Mouse (Mus musculus): ENCODE measurements around the gene Glis2.
A peak's percentile ranks its signal among the peaks of the same experiment; 100 is the strongest.

Gene Glis2

GRCm38 (mm10) chr16:4596836-4597235 is 2.3 kb downstream of the Glis2 start:
- Histone ChIP-seq H3K4me1 (replicated peaks; ENCODE audit: low read depth, low read length) (peaks cover 89% of the 10 kb centered on the region), H3K9me3 (ENCODE audit: low read length) (no peaks in the 10 kb centered on the region), H3K4me3 (replicated peaks; ENCODE audit: low read length) (peak overlapping the region; percentile 90), H3K27me3 (ENCODE audit: insufficient read depth, low read length) (no peaks in the 10 kb centered on the region), H3K36me3 (ENCODE audit: insufficient read depth, low read length) (peaks cover 8% of the 10 kb centered on the region)
- no peak for TF ChIP-seq POU5F1 (IDR thresholded peaks at IDR 0.05; ENCODE audit: borderline replicate concordance, low read length)
- no peak for TF ChIP-seq CTCF (conservative IDR thresholded peaks at IDR 0.05; ENCODE audit: low read length)
- no peak for TF ChIP-seq NANOG (IDR thresholded peaks at IDR 0.05; ENCODE audit: borderline replicate concordance, low read length)

- Histone ChIP-seq H3K9me3 (ENCODE audit: low read length) (no peaks in the 10 kb centered on the region), H3K4me3 (replicated peaks; ENCODE audit: low read length) (peak overlapping the region; percentile 90), H3K36me3 (ENCODE audit: insufficient read depth, low read length) (peaks cover 8% of the 10 kb centered on the region), H3K4me1 (replicated peaks; ENCODE audit: low read depth, low read length) (peaks cover 89% of the 10 kb centered on the region), H3K27me3 (ENCODE audit: insufficient read depth, low read length) (no peaks in the 10 kb centered on the region)
- TF ChIP-seq NANOG (IDR thresholded peaks at IDR 0.05; ENCODE audit: borderline replicate concordance, low read length) (no peak), POU5F1 (IDR thresholded peaks at IDR 0.05; ENCODE audit: borderline replicate concordance, low read length) (no peak), CTCF (conservative IDR thresholded peaks at IDR 0.05; ENCODE audit: low read length) (no peak)
Measured at GRCm38 (mm10) chr16:4597296-4597695, 2.8 kb downstream of the Glis2 start.

- peaks cover 89% of the 10 kb centered on the region for H3K4me1 ChIP-seq (replicated peaks; ENCODE audit: low read depth, low read length)
Measured at GRCm38 (mm10) chr16:4598041-4598440, 3.5 kb downstream of the Glis2 start.

GRCm38 (mm10) chr16:4598891-4599543 is 4.5 kb downstream of the Glis2 start:
- Histone ChIP-seq H3K27me3 (ENCODE audit: insufficient read depth, low read length) (no peaks in the 10 kb centered on the region), H3K9me3 (ENCODE audit: low read length) (no peaks in the 10 kb centered on the region), H3K4me1 (replicated peaks; ENCODE audit: low read depth, low read length) (peaks cover 90% of the 10 kb centered on the region), H3K36me3 (ENCODE audit: insufficient read depth, low read length) (peaks cover 8% of the 10 kb centered on the region), H3K4me3 (replicated peaks; ENCODE audit: low read length) (peak overlapping the region; percentile 90)
- TF ChIP-seq POU5F1 (IDR thresholded peaks at IDR 0.05; ENCODE audit: borderline replicate concordance, low read length): no peak
- TF ChIP-seq CTCF (conservative IDR thresholded peaks at IDR 0.05; ENCODE audit: low read length): no peak
- TF ChIP-seq NANOG (IDR thresholded peaks at IDR 0.05; ENCODE audit: borderline replicate concordance, low read length): no peak

More at GRCm38 (mm10) chr16:4598041-4598440, 3.5 kb downstream of the Glis2 start:
- Histone ChIP-seq H3K36me3 (ENCODE audit: insufficient read depth, low read length) (peaks cover 8% of the 10 kb centered on the region), H3K4me3 (replicated peaks; ENCODE audit: low read length) (peak overlapping the region; percentile 90), H3K9me3 (ENCODE audit: low read length) (no peaks in the 10 kb centered on the region), H3K27me3 (ENCODE audit: insufficient read depth, low read length) (no peaks in the 10 kb centered on the region)
- TF ChIP-seq NANOG (IDR thresholded peaks at IDR 0.05; ENCODE audit: borderline replicate concordance, low read length) (no peak), POU5F1 (IDR thresholded peaks at IDR 0.05; ENCODE audit: borderline replicate concordance, low read length) (no peak), CTCF (conservative IDR thresholded peaks at IDR 0.05; ENCODE audit: low read length) (no peak)

GRCm38 (mm10) chr16:4599616-4600015 is 5.1 kb downstream of the Glis2 start:
- peaks cover 96% of the 10 kb centered on the region for H3K4me1 ChIP-seq (replicated peaks; ENCODE audit: low read depth, low read length)
- H3K27me3 ChIP-seq (ENCODE audit: insufficient read depth, low read length): no peaks in the 10 kb centered on the region
- H3K9me3 ChIP-seq (ENCODE audit: low read length): no peaks in the 10 kb centered on the region
- TF ChIP-seq CTCF (conservative IDR thresholded peaks at IDR 0.05; ENCODE audit: low read length) (no peak), NANOG (IDR thresholded peaks at IDR 0.05; ENCODE audit: borderline replicate concordance, low read length) (no peak), POU5F1 (IDR thresholded peaks at IDR 0.05; ENCODE audit: borderline replicate concordance, low read length) (no peak)
- H3K4me3 ChIP-seq (replicated peaks; ENCODE audit: low read length): peak overlapping the region; percentile 90; the same call in 1 of the 2 replicates
- H3K36me3 ChIP-seq (ENCODE audit: insufficient read depth, low read length): peaks cover 8% of the 10 kb centered on the region

GRCm38 (mm10) chr16:4600701-4601310 is 6.3 kb downstream of the Glis2 start:
- TF ChIP-seq POU5F1 (IDR thresholded peaks at IDR 0.05; ENCODE audit: borderline replicate concordance, low read length) (no peak), NANOG (IDR thresholded peaks at IDR 0.05; ENCODE audit: borderline replicate concordance, low read length) (no peak), CTCF (conservative IDR thresholded peaks at IDR 0.05; ENCODE audit: low read length) (no peak)
- no peaks in the 10 kb centered on the region for H3K27me3 ChIP-seq (ENCODE audit: insufficient read depth, low read length)
- H3K36me3 ChIP-seq (ENCODE audit: insufficient read depth, low read length): peaks cover 8% of the 10 kb centered on the region
- H3K9me3 ChIP-seq (ENCODE audit: low read length): no peaks in the 10 kb centered on the region
- peak overlapping the region; percentile 63 for H3K4me3 ChIP-seq (replicated peaks; ENCODE audit: low read length)
- peaks cover 100% of the 10 kb centered on the region for H3K4me1 ChIP-seq (replicated peaks; ENCODE audit: low read depth, low read length)

- H3K27me3 ChIP-seq (ENCODE audit: insufficient read depth, low read length): no peaks in the 10 kb centered on the region
- peaks cover 100% of the 10 kb centered on the region for H3K4me1 ChIP-seq (replicated peaks; ENCODE audit: low read depth, low read length)
- H3K4me3 ChIP-seq (replicated peaks; ENCODE audit: low read length): peak overlapping the region; percentile 63
- peaks cover 13% of the 10 kb centered on the region for H3K36me3 ChIP-seq (ENCODE audit: insufficient read depth, low read length)
- H3K9me3 ChIP-seq (ENCODE audit: low read length): no peaks in the 10 kb centered on the region
- TF ChIP-seq NANOG (IDR thresholded peaks at IDR 0.05; ENCODE audit: borderline replicate concordance, low read length): no peak; the same call in 1 of the 2 replicates
- TF ChIP-seq CTCF (conservative IDR thresholded peaks at IDR 0.05; ENCODE audit: low read length): no peak
- TF ChIP-seq POU5F1 (IDR thresholded peaks at IDR 0.05; ENCODE audit: borderline replicate concordance, low read length): no peak
Measured at GRCm38 (mm10) chr16:4602189-4602588, 7.7 kb downstream of the Glis2 start.

GRCm38 (mm10) chr16:4602766-4603452 is 8.4 kb downstream of the Glis2 start:
- Histone ChIP-seq H3K27me3 (ENCODE audit: insufficient read depth, low read length) (no peaks in the 10 kb centered on the region), H3K9me3 (ENCODE audit: low read length) (no peaks in the 10 kb centered on the region), H3K4me1 (replicated peaks; ENCODE audit: low read depth, low read length) (peaks cover 100% of the 10 kb centered on the region), H3K36me3 (ENCODE audit: insufficient read depth, low read length) (peaks cover 17% of the 10 kb centered on the region), H3K4me3 (replicated peaks; ENCODE audit: low read length) (peak overlapping the region; percentile 63)
- TF ChIP-seq POU5F1 (IDR thresholded peaks at IDR 0.05; ENCODE audit: borderline replicate concordance, low read length) (no peak), NANOG (IDR thresholded peaks at IDR 0.05; ENCODE audit: borderline replicate concordance, low read length) (no peak)
